Mouse (Mus musculus): ENCODE measurements around the gene Lrmda. TPM values are rescaled to one million over a fixed set of nuclear protein-coding genes. Genes with fewer than 3 reads are reported as not detected.

Gene Lrmda
- polyA plus RNA-seq, 1 experiment from 2014 or later, result 0.87 TPM

GRCm38 (mm10) chr14:21994061-21994990, 25.2 kb upstream of the Lrmda start:
- WGBS, result 8% methylated on average over 44 of the region's 44 CpGs
- H3K27ac ChIP-seq, result peak overlapping the region; percentile 90
- peak overlapping the region; percentile 69 for H3K9ac ChIP-seq
- no peak for ATAC-seq
- no peaks in the 10 kb centered on the region for H3K27me3 ChIP-seq (replicated peaks)
- no peaks in the 10 kb centered on the region for H3K9me3 ChIP-seq
- peaks cover 23% of the 10 kb centered on the region for H3K4me1 ChIP-seq (replicated peaks)
- H3K4me3 ChIP-seq (replicated peaks), result peak overlapping the region; percentile 65
- H3K36me3 ChIP-seq, result no peaks in the 10 kb centered on the region
- peak overlapping the region; percentile 85 for H3K4me2 ChIP-seq (replicated peaks)

DNA sequence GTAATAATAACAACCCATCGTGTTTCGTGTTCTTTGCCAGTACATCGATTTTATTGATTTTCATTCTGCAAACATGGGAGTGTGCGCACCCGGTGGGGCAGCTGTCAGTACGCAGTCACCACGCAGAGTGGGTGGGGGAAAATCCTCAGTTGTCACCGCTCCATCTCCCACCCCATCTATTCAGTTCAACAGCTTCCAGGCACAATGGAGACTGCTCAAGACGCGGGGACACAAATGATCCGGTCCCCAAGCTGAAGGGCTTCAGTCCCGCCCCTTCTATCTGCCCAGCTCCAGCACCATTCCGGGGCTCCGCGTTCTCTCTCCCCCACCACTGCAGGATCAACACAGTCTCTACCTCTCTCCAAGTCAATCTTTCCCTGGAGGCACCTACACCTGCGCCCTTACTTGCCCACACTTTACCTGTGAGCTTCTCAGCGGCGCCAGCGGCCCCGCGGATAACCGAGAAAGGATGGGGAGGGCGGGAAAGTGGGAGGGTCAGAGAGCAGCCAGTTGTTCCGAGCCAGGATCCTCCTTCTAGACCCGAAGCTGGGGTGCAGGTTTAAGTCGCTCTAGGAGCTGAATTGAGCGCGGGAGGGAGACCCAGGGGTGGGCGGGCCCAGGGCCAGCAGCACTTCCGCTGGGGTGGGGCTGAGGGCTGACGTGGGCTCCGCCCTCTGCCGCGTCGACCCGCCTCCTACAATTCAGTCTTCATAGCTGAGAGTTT, 24.3 kb upstream of the Lrmda start:
- under 1% methylated on average over 36 of the region's 36 CpGs for WGBS
- Histone ChIP-seq H3K9me3 (no peaks in the 10 kb centered on the region), H3K4me3 (replicated peaks) (peak overlapping the region; percentile 65), H3K4me1 (replicated peaks) (peaks cover 23% of the 10 kb centered on the region), H3K27me3 (replicated peaks) (no peaks in the 10 kb centered on the region), H3K27ac (peak overlapping the region; percentile 90), H3K36me3 (no peaks in the 10 kb centered on the region), H3K4me2 (replicated peaks) (peak overlapping the region; percentile 85), H3K9ac (peak overlapping the region; percentile 69)
- peak; percentile 88 for ATAC-seq

- Histone ChIP-seq H3K4me3 (replicated peaks) (no peak overlapping the region), H3K9ac (no peak overlapping the region), H3K9me3 (no peaks in the 10 kb centered on the region), H3K4me2 (replicated peaks) (no peak overlapping the region), H3K4me1 (replicated peaks) (peaks cover 4% of the 10 kb centered on the region), H3K27me3 (replicated peaks) (no peaks in the 10 kb centered on the region), H3K27ac (no peak overlapping the region), H3K36me3 (no peaks in the 10 kb centered on the region)
- WGBS, result 91% methylated on average over 4 of the region's 4 CpGs
- no peak for ATAC-seq
Observed at GRCm38 (mm10) chr14:21999588-21999987, 19.9 kb upstream of the Lrmda start.

- H3K27me3 ChIP-seq (replicated peaks), result no peaks in the 10 kb centered on the region
- no peaks in the 10 kb centered on the region for H3K4me1 ChIP-seq (replicated peaks)
- no peak overlapping the region for H3K4me3 ChIP-seq (replicated peaks)
- no peak for ATAC-seq
- no peaks in the 10 kb centered on the region for H3K9me3 ChIP-seq
- H3K36me3 ChIP-seq, result no peaks in the 10 kb centered on the region
- no peak overlapping the region for H3K27ac ChIP-seq
- 67% methylated on average over 1 of the region's 1 CpGs for WGBS
- H3K4me2 ChIP-seq (replicated peaks), result no peak overlapping the region
- no peak overlapping the region for H3K9ac ChIP-seq
Observed at GRCm38 (mm10) chr14:22003231-22003630, 16.3 kb upstream of the Lrmda start.

DNA sequence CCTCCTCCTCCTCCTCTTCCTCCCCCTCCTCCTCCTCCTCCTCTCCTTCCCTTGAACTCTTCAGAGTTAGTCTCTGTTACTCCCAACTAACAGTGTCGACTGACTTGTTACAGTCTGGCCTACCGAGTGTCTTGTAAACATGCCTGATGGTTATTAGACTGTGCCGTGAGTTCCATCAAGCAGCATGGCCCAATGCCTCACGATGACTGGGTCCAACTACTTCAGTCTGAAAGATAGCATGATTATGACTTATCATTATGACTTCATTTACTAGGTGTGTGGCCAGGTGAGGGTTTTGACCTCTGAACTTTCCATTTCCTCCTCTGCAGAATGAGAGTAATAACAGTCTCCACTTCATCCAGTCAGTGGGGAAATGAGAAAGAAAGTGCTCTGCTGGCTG, 15.9 kb upstream of the Lrmda start:
- Histone ChIP-seq H3K36me3 (no peaks in the 10 kb centered on the region), H3K4me3 (replicated peaks) (no peak overlapping the region), H3K9me3 (no peaks in the 10 kb centered on the region), H3K27ac (no peak overlapping the region), H3K27me3 (replicated peaks) (no peaks in the 10 kb centered on the region), H3K4me2 (replicated peaks) (no peak overlapping the region), H3K4me1 (replicated peaks) (no peaks in the 10 kb centered on the region), H3K9ac (no peak overlapping the region)
- 62% methylated on average over 4 of the region's 4 CpGs for WGBS
- 0 out of 2 replicates have a peak, but pooled peaks have one; percentile 36 for ATAC-seq

GRCm38 (mm10) chr14:22004943-22005342, 14.6 kb upstream of the Lrmda start:
- no peak for ATAC-seq

GRCm38 (mm10) chr14:22007006-22007405, 12.5 kb upstream of the Lrmda start:
- no peak overlapping the region for H3K4me3 ChIP-seq (replicated peaks)
- 88% methylated on average over 6 of the region's 6 CpGs for WGBS
- H3K4me1 ChIP-seq (replicated peaks), result no peaks in the 10 kb centered on the region
- H3K27ac ChIP-seq, result no peak overlapping the region
- no peak for ATAC-seq
- no peaks in the 10 kb centered on the region for H3K27me3 ChIP-seq (replicated peaks)
- no peaks in the 10 kb centered on the region for H3K36me3 ChIP-seq
- H3K9ac ChIP-seq, result no peak overlapping the region
- no peak overlapping the region for H3K4me2 ChIP-seq (replicated peaks)
- no peaks in the 10 kb centered on the region for H3K9me3 ChIP-seq

More at GRCm38 (mm10) chr14:22004943-22005342, 14.6 kb upstream of the Lrmda start:
- Histone ChIP-seq H3K9me3 (no peaks in the 10 kb centered on the region), H3K27me3 (replicated peaks) (no peaks in the 10 kb centered on the region), H3K27ac (no peak overlapping the region), H3K4me1 (replicated peaks) (no peaks in the 10 kb centered on the region), H3K4me2 (replicated peaks) (no peak overlapping the region), H3K36me3 (no peaks in the 10 kb centered on the region), H3K9ac (no peak overlapping the region), H3K4me3 (replicated peaks) (no peak overlapping the region)
- WGBS, result 68% methylated on average over 4 of the region's 4 CpGs

DNA sequence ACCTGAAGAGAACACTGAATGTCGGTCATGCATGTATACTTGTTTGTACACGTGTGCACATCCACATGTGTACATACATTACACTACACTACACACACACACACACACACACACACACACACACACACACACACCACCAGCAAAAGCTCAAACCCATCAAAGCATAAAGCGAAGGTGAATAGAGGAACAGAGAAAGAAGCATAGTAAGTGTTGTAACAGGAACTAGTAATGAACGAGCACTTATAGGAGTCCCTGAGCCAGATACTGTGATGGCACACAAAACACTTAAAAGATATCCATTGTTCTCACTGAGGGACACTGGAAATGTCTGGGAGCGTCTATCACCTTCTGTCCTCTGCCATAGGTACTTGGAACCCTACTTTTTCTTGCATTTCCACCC, 5.2 kb upstream of the Lrmda start:
- Histone ChIP-seq H3K4me2 (replicated peaks) (no peak overlapping the region), H3K4me3 (replicated peaks) (no peak overlapping the region), H3K9me3 (no peaks in the 10 kb centered on the region), H3K4me1 (replicated peaks) (0 out of 2 replicates have a peak, but pooled peaks cover 3% of the 10 kb centered on the region), H3K27me3 (replicated peaks) (no peaks in the 10 kb centered on the region), H3K9ac (no peak overlapping the region), H3K27ac (no peak overlapping the region), H3K36me3 (no peaks in the 10 kb centered on the region)
- 89% methylated on average over 5 of the region's 5 CpGs for WGBS
- no peak for ATAC-seq

DNA sequence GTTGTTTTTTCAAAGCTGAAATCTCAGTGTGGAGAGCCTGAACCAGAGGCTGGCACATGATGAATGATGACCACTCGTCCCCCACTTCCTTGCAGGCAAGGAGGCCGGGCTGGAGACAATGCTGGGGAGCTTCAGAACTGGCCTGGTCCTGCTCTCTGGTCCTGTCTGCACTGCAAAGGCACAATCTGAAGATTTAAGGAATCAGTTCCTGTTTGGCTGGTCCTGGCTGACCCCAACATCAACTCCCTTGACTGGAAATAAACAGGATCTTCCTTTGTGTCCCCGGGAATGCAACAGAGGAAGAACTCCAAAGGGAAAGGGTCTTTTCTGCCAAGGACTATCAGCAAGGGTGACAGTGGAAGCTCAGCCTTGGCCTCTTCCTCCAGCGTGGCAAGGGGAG, 4.7 kb upstream of the Lrmda start:
- Histone ChIP-seq H3K36me3 (no peaks in the 10 kb centered on the region), H3K27ac (no peak overlapping the region), H3K4me2 (replicated peaks) (no peak overlapping the region), H3K27me3 (replicated peaks) (no peaks in the 10 kb centered on the region), H3K9ac (no peak overlapping the region), H3K4me3 (replicated peaks) (no peak overlapping the region), H3K4me1 (replicated peaks) (0 out of 2 replicates have a peak, but pooled peaks cover 3% of the 10 kb centered on the region), H3K9me3 (no peaks in the 10 kb centered on the region)
- WGBS, result 48% methylated on average over 4 of the region's 4 CpGs
- no peak for ATAC-seq

GRCm38 (mm10) chr14:22017011-22017410, 2.5 kb upstream of the Lrmda start:
- H3K9me3 ChIP-seq, result no peaks in the 10 kb centered on the region
- H3K4me2 ChIP-seq (replicated peaks), result no peak overlapping the region
- ATAC-seq, result no peak
- H3K27me3 ChIP-seq (replicated peaks), result no peaks in the 10 kb centered on the region
- no peaks in the 10 kb centered on the region for H3K36me3 ChIP-seq
- peaks cover 11% of the 10 kb centered on the region; the same call in 1 of the 2 replicates for H3K4me1 ChIP-seq (replicated peaks)
- 37% methylated on average over 5 of the region's 5 CpGs for WGBS
- H3K27ac ChIP-seq, result no peak overlapping the region
- H3K9ac ChIP-seq, result no peak overlapping the region
- no peak overlapping the region for H3K4me3 ChIP-seq (replicated peaks)

- ATAC-seq, result peak; percentile 37; the same call in 1 of the 2 replicates
- Histone ChIP-seq H3K4me2 (replicated peaks) (peak overlapping the region; percentile 89), H3K4me3 (replicated peaks) (peak overlapping the region; percentile 39), H3K36me3 (no peaks in the 10 kb centered on the region), H3K9ac (peak overlapping the region; percentile 54), H3K9me3 (no peaks in the 10 kb centered on the region), H3K27ac (no peak overlapping the region), H3K27me3 (replicated peaks) (no peaks in the 10 kb centered on the region), H3K4me1 (replicated peaks) (peaks cover 11% of the 10 kb centered on the region; the same call in 1 of the 2 replicates)
- 56% methylated on average over 12 of the region's 12 CpGs for WGBS
Observed at GRCm38 (mm10) chr14:22019949-22020845, 685 bp downstream of the Lrmda start.

Measured in intestine, embryonic 15.5 days (tissue).